ENCODE assay signal across 8 mouse cellular contexts in the genomic region with DNA sequence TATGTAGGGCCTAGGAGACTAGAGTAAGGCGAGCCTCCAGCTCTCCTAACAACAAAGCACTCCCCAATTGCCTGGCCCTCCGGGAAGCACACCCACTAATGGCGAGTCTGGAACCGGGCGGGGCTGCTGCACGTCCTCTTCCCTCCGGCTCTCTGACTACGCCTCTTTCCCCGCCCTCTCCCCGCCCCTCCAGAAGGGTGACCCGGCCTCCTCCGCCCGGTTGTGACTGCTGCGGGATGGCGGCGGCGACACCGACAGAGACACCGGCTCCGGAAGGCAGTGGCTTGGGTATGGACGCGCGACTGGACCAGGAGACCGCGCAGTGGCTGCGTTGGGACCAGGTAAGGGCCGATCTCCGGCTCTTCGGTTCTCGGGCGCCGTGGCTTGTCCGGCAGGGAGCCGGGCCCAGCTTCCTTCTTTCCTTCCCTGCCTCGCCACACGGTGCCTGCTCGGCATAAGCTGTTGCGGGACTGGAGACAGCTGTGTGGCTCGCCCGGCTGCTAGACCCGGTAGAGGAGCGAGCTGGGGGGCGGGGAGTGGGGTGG. TPM values are rescaled to one million over a fixed set of nuclear protein-coding genes. Genes with fewer than 3 reads are reported as not detected.
DNase-seq lines count a peak whose midpoint lies in the region; ATAC-seq lines count a peak whose summit lies in the region.

Pgm2 (plus strand) TSS at position 203 of the 545 bp plus-strand sequence.

- H3K4me2 ChIP-seq in intestine, embryonic 16.5 days (ENCODE audit: low read depth, low read length): peak within 1 kb of the TSS; percentile 72

- peak; percentile 96 for ATAC-seq in intestine, embryonic 16.5 days

- H3K27ac ChIP-seq in intestine, embryonic 16.5 days (ENCODE audit: low read length): peak within 1 kb of the TSS; percentile 46

- H3K4me3 ChIP-seq in intestine, embryonic 16.5 days (ENCODE audit: low read length): peak within 1 kb of the TSS; percentile 74

- peak; percentile 81 for DNase-seq in adrenal gland, adult 8-10 months
- peak; percentile 72 for DNase-seq in embryo, embryonic 11.5 days (ENCODE audit: low read depth, low spot score)
- DNase-seq in gastrocnemius, postnatal 36 days: peak; percentile 72 to 80
- peak; percentile 81 to 85 for DNase-seq in left cerebral cortex, postnatal 25 days (ENCODE audit: low spot score in 2 of 2)
- DNase-seq in mesoderm, embryonic 11.5 days (ENCODE audit: low read depth, low spot score): peak; percentile 83
- peak; percentile 84 for DNase-seq in right cerebral cortex, postnatal 25 days
- DNase-seq in urinary bladder, postnatal 36 days (ENCODE audit: low spot score in 2 of 2): peak; percentile 78 to 88

- H3K4me1 ChIP-seq in intestine, embryonic 16.5 days (ENCODE audit: control insufficient read depth, insufficient read depth, low read length): peaks cover 20% of the 10 kb centered on the region

- H3K9me3 ChIP-seq in intestine, embryonic 16.5 days (ENCODE audit: control insufficient read depth, low read length): no peaks in the 10 kb centered on the region

- intact Hi-C loops in gastrocnemius, postnatal 36 days (cut with DNase I): no loop called here
- intact Hi-C loops in left cerebral cortex, postnatal 25 days (cut with DNase I): loop anchor here (2.0 to 5.0 kb wide), 2 partner anchors 124 to 186 kb away; partner anchors contain the start of gene Rell1

- under 1% methylated on average over 43 of the region's 43 CpGs for WGBS in intestine, embryonic 16.5 days

- H3K27me3 ChIP-seq in intestine, embryonic 16.5 days (replicated peaks; ENCODE audit: control insufficient read depth, insufficient read depth, low read length): no peaks in the 10 kb centered on the region

- H3K9ac ChIP-seq in intestine, embryonic 16.5 days (ENCODE audit: low read depth, low read length): peak within 1 kb of the TSS; percentile 77

- no peaks in the 10 kb centered on the region for H3K36me3 ChIP-seq in intestine, embryonic 16.5 days (ENCODE audit: control insufficient read depth, insufficient read depth, low read length)

RNA-seq across cellular contexts. Expression of gene Pgm2, which starts in this region (rescaled TPM):
- 10 to 100 TPM; 14.6 to 27.4 (median 20.5) TPM for total RNA-seq in adrenal gland, adult 8-10 months (2022)
- total RNA-seq in gastrocnemius, postnatal 36 days (2021): 1 to 10 TPM; 2.3 to 3.2 TPM
- 37.6 and 38.5 TPM in 2 replicates for polyA plus RNA-seq in intestine, embryonic 16.5 days (2015; fragmentation: Nextera tagmentation; extraction: Ambion mirVana)
- total RNA-seq in left cerebral cortex, postnatal 25 days (2021): 1 to 10 TPM; 9.0 to 9.9 TPM

Comparison
In these comparisons a context has a peak if more than half of its experiments do, and no peak if none do; other contexts are left out.
1. Peak in every context shown above with its lines: DNase-seq, ATAC-seq, H3K4me3 ChIP-seq and H3K27ac ChIP-seq.